Mouse (Mus musculus): ENCODE data around the gene Slc12a5.

DNA sequence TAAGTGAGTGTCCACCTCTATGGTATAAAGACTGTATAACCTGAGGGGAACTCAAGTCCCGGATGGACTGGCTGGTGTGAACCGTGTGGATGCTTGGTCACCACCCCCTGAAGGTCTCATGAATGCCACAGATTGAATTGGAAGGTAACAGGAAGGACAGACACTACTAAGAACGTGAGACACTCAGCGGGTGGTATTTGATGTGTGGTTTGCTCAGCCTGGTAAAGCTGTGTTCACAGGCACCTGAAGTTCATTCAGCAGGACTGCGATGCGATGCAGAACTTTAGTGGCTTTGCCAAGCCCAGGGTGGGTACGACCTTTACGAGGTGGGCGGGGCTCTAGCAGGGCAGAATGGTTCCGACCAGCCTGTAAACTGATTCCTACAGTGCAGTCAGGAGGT lies 43.2 kb upstream of the Slc12a5 start:
- no peak for TF ChIP-seq CTCF (IDR thresholded peaks at IDR 0.05; ENCODE audit: low read depth)
- TF ChIP-seq EP300 (optimal IDR thresholded peaks at IDR 0.05), result no peak

Measured in stomach, postnatal 0 days (tissue).